Mouse (Mus musculus) kidney, embryonic 15.5 days (tissue): Measurements from ENCODE around the gene Ttyh3. TPM values are rescaled to one million over a fixed set of nuclear protein-coding genes. Genes with fewer than 3 reads are reported as not detected.
A peak's percentile ranks its signal among the peaks of the same experiment; 100 is the strongest.

ENCODE experiments used
- ATAC-seq: fragments of 200-750 bp; cut with Nextera tagmentation; replicated peaks from 2 replicates; pipeline ENCODE4 v1.8.0; 2017; ENCODE audit warnings: moderate TSS enrichment; ENCODE audit not compliant: low FRiP score
- H3K27ac ChIP-seq: fragments of 300-500 bp; sonication (generic); 2 replicates; pipeline ENCODE4 v1.5.1; 2015; ENCODE audit warnings: mild to moderate bottlenecking, inconsistent platforms
- H3K27me3 ChIP-seq: fragments of 300-500 bp; sonication (generic); 2 replicates; pipeline ENCODE4 v1.6.1; 2015; ENCODE audit warnings: inconsistent platforms
- H3K36me3 ChIP-seq: fragments of 300-500 bp; sonication (generic); 2 replicates; pipeline ENCODE4 v1.6.1; 2015; ENCODE audit warnings: inconsistent platforms
- H3K4me1 ChIP-seq: fragments of 300-500 bp; sonication (generic); 2 replicates; pipeline ENCODE4 v1.6.1; 2015; ENCODE audit warnings: inconsistent platforms
- H3K4me2 ChIP-seq: fragments of 300-500 bp; sonication (generic); 2 replicates; pipeline ENCODE4 v1.6.1; 2015; ENCODE audit warnings: moderate library complexity, mild to moderate bottlenecking, inconsistent platforms
- H3K4me3 ChIP-seq: fragments of 300-500 bp; sonication (generic); replicated peaks from 2 replicates; pipeline ENCODE4 v1.5.1; 2015; ENCODE audit warnings: mild to moderate bottlenecking, inconsistent platforms
- H3K9ac ChIP-seq: fragments of 300-500 bp; sonication (generic); 2 replicates; pipeline ENCODE4 v1.6.1; 2015; ENCODE audit warnings: mild to moderate bottlenecking, inconsistent platforms
- H3K9me3 ChIP-seq: fragments of 300-500 bp; sonication (generic); replicated peaks from 2 replicates; pipeline ENCODE4 v1.6.1; 2016; ENCODE audit warnings: inconsistent platforms
- WGBS: fragments of 180-500 bp; shearing (Covaris S2); methylation state at CpG from one replicate; pipeline ENCODE4 v1.1.7; 2015; ENCODE audit warnings: mixed read lengths; 5-methylcytosine and 5-hydroxymethylcytosine counted together
- polyA plus RNA-seq: library from polyadenylated mRNA; unstranded; fragments of >200 nt; fragmentation: Nextera tagmentation; extraction: Ambion mirVana; gene quantifications from 2 replicates; pipeline ENCODE4 v1.2.1, GENCODE M21; 2015

Gene Ttyh3
- polyA plus RNA-seq, 1 experiment from 2014 or later: 39.9 TPM

DNA sequence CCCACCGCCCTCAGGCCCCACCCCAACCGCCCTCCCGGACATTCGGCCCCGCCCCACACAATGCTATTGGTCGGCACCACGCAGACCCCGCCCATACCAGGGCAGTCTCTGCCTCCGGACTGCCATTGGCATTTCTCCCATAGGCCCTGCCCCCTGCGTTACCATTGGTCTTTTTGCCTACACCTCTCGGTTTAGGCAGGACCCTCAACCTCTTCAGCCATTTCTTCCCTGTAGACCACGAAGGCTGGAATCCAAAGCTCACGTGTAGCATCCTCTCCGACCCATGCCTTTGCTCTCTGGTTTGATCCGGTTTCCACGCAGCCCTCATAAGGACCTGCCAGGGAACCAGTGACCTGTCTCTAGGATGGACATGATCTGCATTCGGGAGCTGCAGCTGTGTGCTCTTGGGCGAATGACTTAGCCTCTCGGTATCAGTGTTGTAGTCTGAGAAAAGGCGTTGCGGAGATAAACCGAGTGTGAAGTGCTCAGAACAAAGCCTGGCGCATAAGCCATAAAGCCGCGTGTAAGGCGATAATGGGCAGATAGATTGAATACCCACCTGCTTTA is 353 bp upstream of the Ttyh3 start:
- H3K4me3 ChIP-seq: peak overlapping the region; percentile 82
- H3K4me1 ChIP-seq: peaks cover 60% of the 10 kb centered on the region
- ATAC-seq: peak; percentile 93
- peak overlapping the region; percentile 80 for H3K27ac ChIP-seq
- H3K36me3 ChIP-seq: peaks cover 10% of the 10 kb centered on the region
- H3K9ac ChIP-seq: peak overlapping the region; percentile 40; the same call in 1 of the 2 replicates
- no peaks in the 10 kb centered on the region for H3K27me3 ChIP-seq
- H3K9me3 ChIP-seq: no peaks in the 10 kb centered on the region
- peak overlapping the region; percentile 77 for H3K4me2 ChIP-seq
- 2% methylated on average over 26 of the region's 26 CpGs for WGBS

GRCm38 (mm10) chr5:140647821-140648518 is 861 bp downstream of the Ttyh3 start:
- Histone ChIP-seq H3K4me2 (peak overlapping the region; percentile 77), H3K27ac (peak overlapping the region; percentile 86), H3K4me1 (peaks cover 64% of the 10 kb centered on the region), H3K9ac (peak overlapping the region; percentile 99), H3K9me3 (no peaks in the 10 kb centered on the region), H3K4me3 (peak overlapping the region; percentile 82), H3K36me3 (peaks cover 17% of the 10 kb centered on the region), H3K27me3 (no peaks in the 10 kb centered on the region)
- ATAC-seq: peak; percentile 27
- WGBS: 2% methylated on average over 13 of the region's 13 CpGs

GRCm38 (mm10) chr5:140647031-140647760 is 1.6 kb downstream of the Ttyh3 start:
- peak overlapping the region; percentile 82 for H3K4me3 ChIP-seq
- peak overlapping the region; percentile 86 for H3K27ac ChIP-seq
- H3K36me3 ChIP-seq: peaks cover 17% of the 10 kb centered on the region
- no peaks in the 10 kb centered on the region for H3K9me3 ChIP-seq
- H3K9ac ChIP-seq: peak overlapping the region; percentile 99
- H3K4me1 ChIP-seq: peaks cover 64% of the 10 kb centered on the region
- peak overlapping the region; percentile 77 for H3K4me2 ChIP-seq
- H3K27me3 ChIP-seq: no peaks in the 10 kb centered on the region
- no peak for ATAC-seq
- WGBS: 44% methylated on average over 13 of the region's 13 CpGs

DNA sequence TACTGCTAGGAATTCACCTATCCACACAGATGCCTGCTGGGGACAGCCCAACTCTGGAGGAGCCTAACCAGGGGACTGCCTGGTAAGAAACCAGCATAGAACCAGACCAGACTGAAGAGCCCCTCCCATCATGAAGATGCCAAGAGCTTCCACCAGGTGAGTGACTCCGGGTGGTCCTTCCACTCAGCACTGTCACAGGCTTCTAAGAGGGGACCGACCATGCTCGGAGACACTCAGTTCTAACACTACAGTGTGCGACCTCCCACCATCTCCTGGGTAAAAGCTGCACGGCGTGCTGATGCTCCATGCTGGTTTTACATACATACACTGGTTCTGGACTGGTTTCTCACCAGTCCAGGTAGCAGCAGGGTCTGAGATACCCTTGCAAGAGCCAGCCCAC is 2.7 kb downstream of the Ttyh3 start:
- WGBS: 85% methylated on average over 6 of the region's 6 CpGs
- Histone ChIP-seq H3K27ac (0 out of 2 replicates have a peak overlapping the region, but pooled peaks have one; percentile 42), H3K9ac (no peak overlapping the region), H3K27me3 (no peaks in the 10 kb centered on the region), H3K36me3 (peaks cover 17% of the 10 kb centered on the region), H3K4me1 (peaks cover 75% of the 10 kb centered on the region), H3K9me3 (no peaks in the 10 kb centered on the region), H3K4me3 (peak overlapping the region; percentile 82; the same call in 1 of the 2 replicates), H3K4me2 (peak overlapping the region; percentile 77)
- ATAC-seq: no peak

GRCm38 (mm10) chr5:140645454-140645853 is 3.4 kb downstream of the Ttyh3 start:
- ATAC-seq: no peak
- 77% methylated on average over 4 of the region's 4 CpGs for WGBS
- no peak overlapping the region for H3K4me2 ChIP-seq
- H3K4me1 ChIP-seq: peaks cover 80% of the 10 kb centered on the region
- no peak overlapping the region for H3K9ac ChIP-seq
- peaks cover 17% of the 10 kb centered on the region for H3K36me3 ChIP-seq
- no peaks in the 10 kb centered on the region for H3K9me3 ChIP-seq
- no peak overlapping the region for H3K4me3 ChIP-seq
- peak overlapping the region; percentile 42; the same call in 1 of the 2 replicates for H3K27ac ChIP-seq
- H3K27me3 ChIP-seq: no peaks in the 10 kb centered on the region

DNA sequence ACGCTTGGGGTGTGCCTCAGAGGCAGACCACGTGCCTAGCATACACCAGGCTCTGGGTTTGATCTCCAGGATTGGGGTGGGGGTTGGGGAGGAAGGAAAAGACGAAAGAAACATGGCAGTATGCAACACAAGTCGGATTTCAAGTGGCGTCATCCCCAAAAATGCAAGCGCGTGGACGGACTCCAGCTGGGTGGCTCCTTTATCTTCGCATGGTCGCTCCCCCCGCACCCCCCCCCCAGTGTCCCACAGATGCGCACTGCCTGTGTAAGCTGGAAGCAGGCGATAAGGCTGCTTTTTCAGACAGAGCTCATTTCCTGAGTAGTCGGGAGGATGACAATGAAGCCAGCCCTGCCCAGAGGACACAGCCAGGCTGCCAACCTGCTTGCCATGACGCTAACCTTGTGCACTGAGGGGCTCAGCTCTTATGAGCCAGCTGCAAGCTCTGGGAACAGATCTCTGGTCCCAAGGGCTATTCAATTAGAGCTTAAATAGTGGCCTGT is 4.1 kb downstream of the Ttyh3 start:
- Histone ChIP-seq H3K27me3 (no peaks in the 10 kb centered on the region), H3K4me3 (no peak overlapping the region), H3K4me2 (no peak overlapping the region; the same call in 1 of the 2 replicates), H3K9me3 (no peaks in the 10 kb centered on the region), H3K27ac (peak overlapping the region; percentile 42; the same call in 1 of the 2 replicates), H3K4me1 (peaks cover 79% of the 10 kb centered on the region), H3K9ac (no peak overlapping the region), H3K36me3 (peaks cover 22% of the 10 kb centered on the region)
- 69% methylated on average over 15 of the region's 15 CpGs for WGBS
- ATAC-seq: no peak

DNA sequence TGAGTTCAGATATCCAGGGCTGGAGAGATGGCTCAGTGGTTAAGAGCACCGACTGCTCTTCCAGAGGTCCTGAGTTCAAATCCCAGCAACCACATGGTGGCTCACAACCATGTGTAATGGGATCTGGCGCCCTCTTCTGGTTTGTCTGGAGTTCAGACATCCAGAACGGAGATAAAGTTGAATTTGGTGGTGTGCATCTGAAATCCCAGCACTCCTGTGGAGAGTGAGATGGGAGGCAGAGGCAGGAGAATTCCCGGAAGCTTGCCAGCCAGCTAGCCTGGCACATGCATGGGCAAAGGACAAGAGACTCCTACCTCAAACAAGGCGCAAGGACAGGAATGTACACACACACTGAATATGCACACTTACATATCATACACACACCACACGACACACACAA is 4.6 kb downstream of the Ttyh3 start:
- H3K9ac ChIP-seq: no peak overlapping the region
- WGBS: 90% methylated on average over 6 of the region's 6 CpGs
- H3K4me2 ChIP-seq: no peak overlapping the region
- no peaks in the 10 kb centered on the region for H3K27me3 ChIP-seq
- H3K36me3 ChIP-seq: peaks cover 27% of the 10 kb centered on the region
- H3K27ac ChIP-seq: no peak overlapping the region
- H3K4me3 ChIP-seq: no peak overlapping the region
- H3K4me1 ChIP-seq: peaks cover 76% of the 10 kb centered on the region
- ATAC-seq: no peak
- H3K9me3 ChIP-seq: no peaks in the 10 kb centered on the region

GRCm38 (mm10) chr5:140642076-140642475 is 6.8 kb downstream of the Ttyh3 start:
- no peak overlapping the region for H3K4me2 ChIP-seq
- no peaks in the 10 kb centered on the region for H3K27me3 ChIP-seq
- H3K27ac ChIP-seq: peak overlapping the region; percentile 63; the same call in 1 of the 2 replicates
- no peak overlapping the region for H3K9ac ChIP-seq
- no peaks in the 10 kb centered on the region for H3K9me3 ChIP-seq
- peaks cover 74% of the 10 kb centered on the region for H3K4me1 ChIP-seq
- WGBS: 60% methylated on average over 3 of the region's 3 CpGs
- no peak for ATAC-seq
- no peak overlapping the region for H3K4me3 ChIP-seq
- H3K36me3 ChIP-seq: peaks cover 45% of the 10 kb centered on the region

GRCm38 (mm10) chr5:140641254-140641928 is 7.4 kb downstream of the Ttyh3 start:
- ATAC-seq: peak; percentile 35; the same call in 1 of the 2 replicates
- WGBS: 53% methylated on average over 10 of the region's 10 CpGs
- no peak overlapping the region for H3K4me3 ChIP-seq
- no peak overlapping the region for H3K9ac ChIP-seq
- H3K9me3 ChIP-seq: no peaks in the 10 kb centered on the region
- H3K4me1 ChIP-seq: peaks cover 70% of the 10 kb centered on the region
- no peak overlapping the region for H3K4me2 ChIP-seq
- H3K27ac ChIP-seq: peak overlapping the region; percentile 63
- no peaks in the 10 kb centered on the region for H3K27me3 ChIP-seq
- peaks cover 50% of the 10 kb centered on the region for H3K36me3 ChIP-seq

DNA sequence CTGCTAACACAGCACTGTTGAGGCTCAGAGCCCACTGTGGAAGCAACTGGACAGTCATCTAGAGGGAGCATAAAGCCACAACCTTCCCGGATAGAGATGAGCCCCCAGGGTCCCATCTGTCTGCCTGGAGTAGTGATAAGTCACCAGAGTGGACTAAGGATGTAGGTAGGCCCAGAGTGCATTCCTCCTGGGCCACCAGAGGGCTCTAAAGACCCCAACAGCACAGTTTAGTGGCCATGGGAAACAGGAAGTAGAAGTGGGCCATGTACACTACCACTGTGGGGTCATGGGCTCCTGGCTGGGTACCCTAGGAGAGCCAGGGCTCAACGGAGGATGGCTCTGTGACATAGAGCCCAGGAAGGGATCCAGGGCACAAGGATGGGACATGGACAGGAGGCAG is 8.0 kb downstream of the Ttyh3 start:
- peak overlapping the region; percentile 52; the same call in 1 of the 2 replicates for H3K27ac ChIP-seq

DNA sequence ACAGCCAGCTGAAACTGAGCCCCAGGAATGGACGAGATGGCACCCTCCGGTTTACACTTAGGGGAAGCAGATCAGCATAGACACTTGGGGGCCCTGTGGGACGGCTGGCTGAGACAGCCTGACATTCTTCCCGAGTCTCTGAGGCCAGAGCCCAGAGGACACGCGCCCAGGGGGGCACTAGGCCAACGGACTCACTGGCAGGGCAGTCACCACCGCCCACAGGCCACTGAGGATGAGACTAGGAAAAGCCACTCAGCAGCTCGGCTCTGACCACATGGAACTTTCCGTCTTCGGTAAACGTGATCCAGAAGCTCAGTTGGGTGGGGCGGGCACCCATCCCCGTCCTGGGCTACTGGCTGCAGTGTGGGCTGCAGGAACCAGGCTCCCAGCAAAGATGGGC is 9.0 kb downstream of the Ttyh3 start:
- H3K4me2 ChIP-seq: no peak overlapping the region
- H3K4me1 ChIP-seq: peaks cover 55% of the 10 kb centered on the region
- H3K9ac ChIP-seq: no peak overlapping the region
- H3K36me3 ChIP-seq: peaks cover 61% of the 10 kb centered on the region
- H3K9me3 ChIP-seq: no peaks in the 10 kb centered on the region
- H3K4me3 ChIP-seq: no peak overlapping the region
- 78% methylated on average over 14 of the region's 14 CpGs for WGBS
- no peaks in the 10 kb centered on the region for H3K27me3 ChIP-seq
- ATAC-seq: no peak
- no peak overlapping the region for H3K27ac ChIP-seq

More for the DNA sequence above, 8.0 kb downstream of the Ttyh3 start:
- H3K4me3 ChIP-seq: no peak overlapping the region
- no peak overlapping the region for H3K9ac ChIP-seq
- peaks cover 64% of the 10 kb centered on the region for H3K4me1 ChIP-seq
- H3K36me3 ChIP-seq: peaks cover 51% of the 10 kb centered on the region
- 54% methylated on average over 2 of the region's 2 CpGs for WGBS
- 0 out of 2 replicates have a peak, but pooled peaks have one; percentile 9 for ATAC-seq
- H3K27me3 ChIP-seq: no peaks in the 10 kb centered on the region
- no peak overlapping the region for H3K4me2 ChIP-seq
- no peaks in the 10 kb centered on the region for H3K9me3 ChIP-seq
